Mouse (Mus musculus) forebrain, embryonic 13.5 days (tissue): ENCODE data around the gene Mybbp1a. TPM values are rescaled to one million over a fixed set of nuclear protein-coding genes. Genes with fewer than 3 reads are reported as not detected.

ENCODE experiments used
- ATAC-seq: fragments of 200-750 bp; cut with Nextera tagmentation; 2 replicates; pipeline ENCODE4 v1.8.0; 2017
- H3K27ac ChIP-seq: fragments of 300-500 bp; sonication (generic); 2 replicates; pipeline ENCODE4 v1.5.1; 2015; ENCODE audit warnings: inconsistent platforms, mild to moderate bottlenecking, moderate library complexity
- H3K27me3 ChIP-seq: fragments of 300-500 bp; sonication (generic); 2 replicates; pipeline ENCODE4 v1.6.1; 2015; ENCODE audit warnings: mild to moderate bottlenecking, inconsistent platforms
- H3K36me3 ChIP-seq: fragments of 300-500 bp; sonication (generic); 2 replicates; pipeline ENCODE4 v1.6.1; 2015; ENCODE audit warnings: mild to moderate bottlenecking, inconsistent platforms; ENCODE audit not compliant: poor library complexity, severe bottlenecking
- H3K4me1 ChIP-seq: fragments of 300-500 bp; sonication (generic); 2 replicates; pipeline ENCODE4 v1.6.1; 2015; ENCODE audit warnings: inconsistent platforms
- H3K4me2 ChIP-seq: fragments of 300-500 bp; sonication (generic); 2 replicates; pipeline ENCODE4 v1.6.1; 2015; ENCODE audit warnings: inconsistent platforms, mild to moderate bottlenecking, moderate library complexity
- H3K4me3 ChIP-seq: fragments of 300-500 bp; sonication (generic); 2 replicates; pipeline ENCODE4 v1.5.1; 2015; ENCODE audit warnings: mild to moderate bottlenecking, inconsistent platforms
- H3K9ac ChIP-seq: fragments of 300-500 bp; sonication (generic); 2 replicates; pipeline ENCODE4 v1.6.1; 2015; ENCODE audit warnings: mild to moderate bottlenecking, inconsistent platforms
- H3K9me3 ChIP-seq: fragments of 300-500 bp; sonication (generic); replicated peaks from 2 replicates; pipeline ENCODE4 v1.6.1; 2016; ENCODE audit warnings: inconsistent platforms
- WGBS: fragments of 180-500 bp; shearing (Covaris S2); methylation state at CpG from one replicate; pipeline ENCODE4 v1.1.7; 2015; 5-methylcytosine and 5-hydroxymethylcytosine counted together
- polyA plus RNA-seq: library from polyadenylated mRNA; unstranded; fragments of >200 nt; fragmentation: Nextera tagmentation; extraction: Ambion mirVana; gene quantifications from 2 replicates; pipeline ENCODE4 v1.2.1, GENCODE M21; 2015

The Mybbp1a gene
- polyA plus RNA-seq, 1 experiment from 2014 or later: 111 TPM

DNA sequence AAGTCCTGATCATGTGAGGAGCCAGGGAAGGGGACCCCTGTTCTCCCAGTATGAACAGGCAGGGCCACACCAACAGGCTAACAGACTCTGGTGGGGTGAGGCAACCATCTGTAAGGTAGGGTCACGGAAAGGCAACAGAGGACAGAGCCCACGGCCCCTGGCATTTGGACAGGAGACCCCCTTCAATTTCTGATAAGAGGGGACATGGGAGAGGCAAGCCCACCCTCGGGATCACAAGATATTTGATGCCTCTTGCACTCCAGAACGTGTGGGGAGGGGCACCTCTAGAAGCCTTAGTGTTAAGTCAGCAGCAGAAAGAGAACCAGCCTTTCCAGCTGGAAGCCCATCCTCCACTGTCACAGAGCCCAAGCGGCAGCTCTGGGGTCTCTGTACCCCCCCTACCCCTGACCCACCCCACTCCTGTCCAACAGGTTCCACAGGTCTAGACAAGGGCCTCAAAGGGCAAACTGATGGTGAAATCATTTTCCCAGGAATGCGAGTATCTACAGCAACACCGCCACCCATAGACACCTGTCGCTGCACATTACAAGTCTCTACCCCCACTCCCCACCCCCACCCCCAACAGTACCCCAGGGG, 35.0 kb upstream of the Mybbp1a start:
- Histone ChIP-seq H3K36me3 (no peaks in the 10 kb centered on the region), H3K4me2 (no peak overlapping the region), H3K27me3 (peaks cover 27% of the 10 kb centered on the region), H3K9ac (no peak overlapping the region), H3K4me1 (peaks cover 8% of the 10 kb centered on the region), H3K4me3 (no peak overlapping the region), H3K27ac (no peak overlapping the region), H3K9me3 (no peaks in the 10 kb centered on the region)
- WGBS: 66% methylated on average over 8 of the region's 8 CpGs
- ATAC-seq: no peak

DNA sequence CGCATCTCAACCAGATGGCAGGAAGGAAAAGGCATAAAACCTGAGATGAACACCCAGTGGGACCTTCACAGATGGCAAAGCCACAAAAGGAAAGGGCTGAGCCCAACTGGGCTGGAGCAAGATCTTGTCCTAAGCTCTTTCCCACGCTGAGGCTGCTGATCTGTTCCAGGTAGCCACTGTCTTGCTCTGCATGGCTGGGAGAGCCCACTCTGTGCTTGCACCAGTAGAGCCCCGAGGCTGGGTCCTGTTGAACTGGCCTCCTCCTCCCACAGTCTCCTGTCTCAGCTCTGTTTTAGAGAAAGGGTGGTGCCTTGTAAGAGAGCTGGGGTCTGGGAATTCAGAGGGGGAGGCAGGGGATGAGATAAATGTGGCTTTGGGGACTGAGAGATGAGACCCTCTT, 34.1 kb upstream of the Mybbp1a start:
- Histone ChIP-seq H3K4me1 (peaks cover 15% of the 10 kb centered on the region), H3K27me3 (peaks cover 36% of the 10 kb centered on the region), H3K4me3 (no peak overlapping the region), H3K9me3 (no peaks in the 10 kb centered on the region), H3K4me2 (no peak overlapping the region), H3K9ac (no peak overlapping the region), H3K27ac (no peak overlapping the region), H3K36me3 (no peaks in the 10 kb centered on the region)
- ATAC-seq: no peak
- 20% methylated on average over 3 of the region's 3 CpGs for WGBS

DNA sequence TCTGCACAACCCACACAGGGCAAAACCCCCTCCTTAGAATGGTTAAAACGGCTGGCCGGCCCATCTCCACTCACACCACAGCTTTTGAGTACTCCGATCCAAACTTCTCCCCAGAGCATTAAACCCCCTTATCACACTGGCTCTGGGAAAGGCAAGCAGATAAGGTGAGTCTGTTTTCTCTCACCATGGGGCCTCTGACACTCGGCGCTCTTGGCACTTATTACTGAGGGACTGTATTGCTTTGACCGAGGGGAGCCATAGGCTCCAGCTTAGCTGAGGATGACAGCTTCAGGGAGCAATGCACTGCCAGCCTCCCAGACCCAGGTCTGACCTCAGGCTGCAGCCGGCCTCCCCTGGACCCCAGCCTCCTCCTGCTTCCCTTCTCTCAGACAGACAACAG, 33.6 kb upstream of the Mybbp1a start:
- no peak overlapping the region for H3K9ac ChIP-seq
- H3K4me2 ChIP-seq: no peak overlapping the region
- no peak overlapping the region for H3K27ac ChIP-seq
- H3K9me3 ChIP-seq: no peaks in the 10 kb centered on the region
- no peak for ATAC-seq
- no peak overlapping the region for H3K4me3 ChIP-seq
- H3K27me3 ChIP-seq: peaks cover 36% of the 10 kb centered on the region
- peaks cover 15% of the 10 kb centered on the region for H3K4me1 ChIP-seq
- H3K36me3 ChIP-seq: no peaks in the 10 kb centered on the region
- 23% methylated on average over 7 of the region's 7 CpGs for WGBS

DNA sequence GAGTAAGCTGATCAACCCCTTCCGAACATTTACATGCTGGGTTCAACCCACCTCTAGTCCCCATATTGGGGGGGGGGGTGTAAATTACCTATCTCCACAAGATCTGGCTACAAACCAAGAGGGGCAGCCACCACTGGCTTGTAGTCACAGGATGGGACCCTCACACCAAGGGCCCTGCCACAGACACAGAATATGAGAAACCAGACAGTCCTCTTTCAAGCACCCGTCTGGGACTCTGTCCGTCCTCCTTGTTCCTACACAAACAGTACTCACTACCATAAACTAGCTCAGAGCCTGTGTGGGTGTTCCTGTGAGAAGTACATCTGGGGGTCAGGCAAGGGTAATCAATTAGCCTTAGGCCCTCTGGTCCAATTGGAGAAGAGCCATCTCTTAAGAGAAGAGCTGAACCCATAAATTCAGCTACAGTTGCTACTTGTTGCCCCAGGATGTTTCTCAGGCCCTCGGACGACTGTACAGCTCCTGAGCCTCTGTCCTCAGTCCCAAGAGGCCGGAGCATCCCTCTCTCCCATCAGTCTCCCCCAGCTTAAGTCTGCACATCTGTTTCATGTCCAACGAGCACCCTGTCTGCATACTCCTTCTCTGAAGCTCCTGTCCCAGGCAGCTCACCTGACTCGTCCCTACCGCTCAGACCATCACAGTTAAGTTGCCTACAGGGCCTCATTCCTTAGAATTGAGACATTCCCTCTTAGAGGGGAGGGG, 32.5 kb upstream of the Mybbp1a start:
- WGBS: 68% methylated on average over 9 of the region's 9 CpGs
- H3K9me3 ChIP-seq: no peaks in the 10 kb centered on the region
- H3K36me3 ChIP-seq: no peaks in the 10 kb centered on the region
- H3K9ac ChIP-seq: no peak overlapping the region
- H3K4me3 ChIP-seq: no peak overlapping the region
- H3K4me2 ChIP-seq: no peak overlapping the region
- no peak for ATAC-seq
- H3K4me1 ChIP-seq: peaks cover 15% of the 10 kb centered on the region
- peaks cover 39% of the 10 kb centered on the region for H3K27me3 ChIP-seq
- H3K27ac ChIP-seq: no peak overlapping the region

DNA sequence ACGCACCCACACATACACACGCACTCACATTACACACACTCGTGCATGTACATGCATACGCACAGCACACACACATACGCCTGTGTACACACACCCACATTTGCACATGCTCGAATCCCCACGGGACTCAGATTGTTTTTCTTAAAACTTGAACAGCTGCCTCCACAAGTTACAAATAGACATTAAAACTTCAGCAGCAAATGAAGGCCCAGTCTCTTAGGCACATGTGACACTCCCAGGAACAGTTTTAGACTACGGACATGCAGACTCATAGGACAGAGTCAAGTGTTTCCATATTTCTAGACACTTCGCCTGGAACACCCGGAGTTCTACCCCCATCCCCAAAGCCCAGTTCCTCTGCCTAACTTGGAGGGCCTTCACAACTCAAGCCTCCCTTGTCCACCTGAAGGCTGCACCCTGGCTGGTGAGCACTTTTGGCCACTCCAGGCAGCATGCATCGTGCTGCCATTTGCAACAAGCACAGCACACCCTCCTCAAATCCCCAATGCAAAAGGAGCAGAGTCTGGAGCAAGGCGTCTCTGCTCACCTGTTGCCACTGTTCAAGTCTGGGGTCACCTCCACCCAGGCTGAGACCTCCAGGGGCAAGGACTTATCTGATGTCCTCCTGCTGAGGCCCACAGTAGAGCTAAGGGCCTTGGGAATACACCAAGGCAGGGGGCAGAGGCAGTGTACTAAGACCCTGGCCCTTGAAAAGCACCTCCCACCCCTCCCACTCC, 31.3 kb upstream of the Mybbp1a start:
- Histone ChIP-seq H3K9ac (no peak overlapping the region), H3K27me3 (peaks cover 38% of the 10 kb centered on the region), H3K9me3 (no peaks in the 10 kb centered on the region), H3K4me1 (peaks cover 15% of the 10 kb centered on the region), H3K4me3 (no peak overlapping the region), H3K36me3 (no peaks in the 10 kb centered on the region), H3K4me2 (no peak overlapping the region), H3K27ac (no peak overlapping the region)
- 80% methylated on average over 12 of the region's 12 CpGs for WGBS
- no peak for ATAC-seq

DNA sequence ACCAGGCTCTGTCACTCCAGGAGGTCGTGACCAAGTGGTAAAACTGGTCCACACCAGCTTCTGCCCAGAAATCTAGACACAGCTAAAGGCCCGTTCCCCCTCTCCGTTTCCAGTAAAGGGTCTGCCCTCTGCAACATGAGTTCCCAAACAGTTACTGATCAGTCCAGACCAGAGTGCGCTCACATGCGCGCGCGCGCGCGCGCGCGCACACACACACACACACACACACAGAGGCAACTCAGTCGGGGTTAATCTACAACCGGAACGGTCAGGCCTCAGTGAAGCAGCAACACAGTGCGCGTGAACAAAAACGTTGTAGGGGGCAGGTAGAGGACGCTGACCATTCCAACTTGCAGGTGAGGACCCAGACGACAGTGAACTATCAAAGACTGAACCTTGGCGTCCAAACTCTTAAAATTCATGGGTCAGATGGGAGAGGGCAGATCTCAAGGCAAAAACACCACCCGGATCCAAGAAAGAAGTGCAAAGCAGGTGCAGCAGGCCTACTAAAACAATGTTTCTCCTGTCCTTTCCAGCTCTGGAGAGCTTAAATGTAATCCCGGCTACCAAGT, 30.5 kb upstream of the Mybbp1a start:
- Histone ChIP-seq H3K4me1 (peaks cover 15% of the 10 kb centered on the region), H3K27me3 (peaks cover 35% of the 10 kb centered on the region), H3K27ac (no peak overlapping the region), H3K4me3 (peak overlapping the region; percentile 58), H3K9me3 (no peaks in the 10 kb centered on the region), H3K36me3 (no peaks in the 10 kb centered on the region), H3K4me2 (peak overlapping the region; percentile 99), H3K9ac (peak overlapping the region; percentile 68; the same call in 1 of the 2 replicates)
- no peak for ATAC-seq
- 0% methylated on average over 25 of the region's 25 CpGs for WGBS

DNA sequence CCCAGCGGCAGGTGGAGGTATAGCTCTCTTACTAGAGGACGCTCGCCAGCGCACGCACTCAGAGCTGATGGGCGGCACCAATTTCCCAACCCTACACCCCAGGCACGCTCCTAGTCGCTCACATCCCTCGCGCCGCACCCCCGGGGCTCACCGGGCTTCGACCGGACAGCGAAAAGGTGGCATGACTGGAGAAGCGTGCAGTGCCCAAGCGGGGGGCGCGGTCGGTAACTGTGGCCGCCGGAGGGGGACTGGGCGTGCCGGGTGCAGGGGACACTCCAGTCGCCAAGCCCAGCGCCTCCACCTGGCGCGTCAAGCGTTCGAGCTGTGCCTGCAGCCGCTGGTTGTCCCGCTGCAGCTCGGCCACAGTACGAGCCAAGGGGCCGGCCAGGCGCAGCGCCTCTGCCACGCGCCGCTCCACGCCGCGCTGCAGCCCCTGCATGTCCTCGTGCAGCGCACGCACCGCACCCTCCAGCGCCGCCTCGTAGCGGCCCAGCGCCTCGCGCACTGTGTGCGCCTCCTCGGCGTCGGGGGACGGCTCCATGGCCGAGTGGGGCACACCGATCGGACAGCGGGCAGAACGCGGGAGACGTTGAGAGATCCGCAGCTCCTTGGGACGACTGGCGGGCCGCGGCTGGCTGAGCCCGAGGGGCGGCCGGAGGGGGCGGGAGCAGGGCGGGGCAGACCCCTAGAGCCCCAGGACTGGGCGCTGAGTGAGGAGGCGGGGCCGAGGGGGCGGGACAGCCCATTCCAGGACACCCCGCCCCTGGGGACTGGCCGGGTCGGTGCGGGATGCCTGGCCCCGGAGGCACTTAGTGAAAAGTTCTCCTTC, 29.8 kb upstream of the Mybbp1a start, which contains the start of gene Smtnl2:
Gene Smtnl2, minus strand, starts transcription at position 621 of the 829 bp plus-strand sequence.
- no peaks in the 10 kb centered on the region for H3K36me3 ChIP-seq
- H3K27ac ChIP-seq: no peak within 1 kb of the TSS
- peak within 1 kb of the TSS; percentile 58 for H3K4me3 ChIP-seq
- no peaks in the 10 kb centered on the region for H3K9me3 ChIP-seq
- peak; percentile 91 for ATAC-seq
- H3K27me3 ChIP-seq: peaks cover 35% of the 10 kb centered on the region
- H3K9ac ChIP-seq: peak within 1 kb of the TSS; percentile 68
- WGBS: under 1% methylated on average over 83 of the region's 86 CpGs
- peak within 1 kb of the TSS; percentile 99 for H3K4me2 ChIP-seq
- peaks cover 15% of the 10 kb centered on the region for H3K4me1 ChIP-seq

DNA sequence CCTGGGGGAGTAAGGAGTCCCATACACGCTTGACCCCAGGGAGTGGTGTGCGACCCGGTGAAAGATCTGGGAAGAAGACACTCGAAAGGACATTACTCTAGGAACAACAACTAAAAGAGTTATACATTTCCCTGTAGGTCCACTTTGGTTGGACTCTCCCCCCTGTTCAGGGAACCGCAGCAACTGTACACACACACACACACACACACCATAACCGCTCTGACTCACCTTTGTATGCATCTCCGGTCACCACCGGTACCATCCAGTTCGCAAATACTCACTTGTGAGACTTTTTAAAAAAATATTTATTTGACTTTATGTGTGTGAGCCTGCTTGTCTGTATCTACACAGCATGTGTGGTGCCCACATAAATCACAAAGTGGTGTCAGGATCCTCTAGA, 29.2 kb upstream of the Mybbp1a start:
- H3K4me2 ChIP-seq: peak overlapping the region; percentile 99
- H3K9me3 ChIP-seq: no peaks in the 10 kb centered on the region
- ATAC-seq: no peak
- H3K27me3 ChIP-seq: peaks cover 35% of the 10 kb centered on the region
- peak overlapping the region; percentile 68 for H3K9ac ChIP-seq
- WGBS: 31% methylated on average over 9 of the region's 9 CpGs
- H3K4me1 ChIP-seq: peaks cover 15% of the 10 kb centered on the region
- no peaks in the 10 kb centered on the region for H3K36me3 ChIP-seq
- no peak overlapping the region for H3K27ac ChIP-seq
- H3K4me3 ChIP-seq: peak overlapping the region; percentile 58

DNA sequence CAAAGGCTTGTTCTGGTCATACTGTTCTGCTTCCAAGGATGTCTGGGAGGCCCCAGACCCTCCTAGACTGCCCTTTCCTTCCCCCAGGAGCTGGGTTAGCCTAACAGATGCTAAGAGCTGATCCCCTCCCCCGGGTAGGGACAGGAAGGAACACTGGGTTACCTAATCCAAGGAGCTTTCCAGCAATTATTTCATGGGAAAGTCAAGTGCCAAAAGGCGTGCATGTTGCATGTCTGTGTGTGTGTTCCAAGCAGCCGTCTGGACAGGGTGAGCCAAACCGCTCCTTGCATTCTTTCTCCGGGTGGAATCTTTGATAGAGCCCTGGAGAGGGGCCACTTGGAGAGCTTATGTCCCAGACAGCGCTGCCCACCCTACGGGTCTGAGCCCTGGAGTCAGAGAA, 28.1 kb upstream of the Mybbp1a start:
- peaks cover 20% of the 10 kb centered on the region for H3K4me1 ChIP-seq
- 83% methylated on average over 7 of the region's 7 CpGs for WGBS
- H3K4me3 ChIP-seq: no peak overlapping the region
- H3K27me3 ChIP-seq: peaks cover 35% of the 10 kb centered on the region
- H3K9ac ChIP-seq: no peak overlapping the region
- H3K9me3 ChIP-seq: no peaks in the 10 kb centered on the region
- H3K27ac ChIP-seq: no peak overlapping the region
- ATAC-seq: no peak
- no peaks in the 10 kb centered on the region for H3K36me3 ChIP-seq
- no peak overlapping the region for H3K4me2 ChIP-seq

DNA sequence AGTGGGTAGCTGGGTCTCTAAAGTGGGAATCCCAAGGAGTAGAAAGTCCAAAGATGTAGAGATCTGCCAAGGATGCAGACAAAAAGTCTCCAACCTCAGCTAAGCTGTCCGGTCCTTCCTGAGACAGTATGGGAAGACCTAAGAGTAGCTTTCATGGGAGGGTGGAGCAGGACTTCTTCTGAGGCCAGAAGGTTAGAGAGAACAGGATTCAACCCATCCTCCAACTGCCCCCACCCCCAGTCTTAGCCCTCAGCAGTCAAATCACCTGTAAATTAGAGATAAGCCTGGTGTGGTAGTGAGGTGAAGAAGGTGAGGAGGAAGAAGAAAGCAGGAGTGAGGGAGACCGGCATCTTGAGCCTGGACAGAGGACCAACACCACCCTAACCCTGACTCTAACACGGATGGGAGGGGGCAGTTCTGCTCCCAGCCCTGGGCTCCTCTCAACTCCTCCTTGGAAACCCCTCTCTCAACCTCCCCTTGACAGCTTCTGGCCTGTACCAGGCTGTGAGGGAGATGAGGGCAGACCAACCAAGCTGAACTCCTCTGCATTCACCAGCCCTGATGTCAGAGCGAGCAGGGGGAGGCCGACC, 27.5 kb upstream of the Mybbp1a start:
- H3K4me2 ChIP-seq: no peak overlapping the region
- peaks cover 20% of the 10 kb centered on the region for H3K4me1 ChIP-seq
- no peak for ATAC-seq
- peaks cover 30% of the 10 kb centered on the region for H3K27me3 ChIP-seq
- no peaks in the 10 kb centered on the region for H3K9me3 ChIP-seq
- no peak overlapping the region for H3K9ac ChIP-seq
- H3K27ac ChIP-seq: no peak overlapping the region
- no peaks in the 10 kb centered on the region for H3K36me3 ChIP-seq
- 67% methylated on average over 5 of the region's 5 CpGs for WGBS
- no peak overlapping the region for H3K4me3 ChIP-seq

DNA sequence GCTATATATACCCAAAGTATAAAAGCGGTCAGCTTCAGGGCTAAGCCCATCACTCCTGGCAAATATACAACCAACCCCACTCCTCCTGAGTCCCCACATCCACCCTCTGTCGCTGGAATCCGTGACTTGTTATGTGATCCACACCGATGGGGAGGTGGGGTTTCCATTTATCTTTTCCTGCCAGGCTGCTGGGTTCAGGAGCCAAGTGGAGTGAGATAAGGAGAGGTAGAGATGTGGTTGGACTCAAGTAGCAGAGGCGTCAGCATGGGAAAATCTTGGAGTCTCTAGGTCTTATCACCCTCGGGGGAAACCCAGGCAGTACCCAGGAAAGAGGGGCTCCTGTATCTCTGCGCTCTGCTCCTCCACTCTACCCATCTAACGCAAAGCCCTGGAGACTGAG, 26.0 kb upstream of the Mybbp1a start:
- Histone ChIP-seq H3K27me3 (peaks cover 21% of the 10 kb centered on the region), H3K27ac (no peak overlapping the region), H3K9me3 (no peaks in the 10 kb centered on the region), H3K4me1 (peaks cover 20% of the 10 kb centered on the region), H3K9ac (no peak overlapping the region), H3K4me3 (no peak overlapping the region), H3K4me2 (no peak overlapping the region), H3K36me3 (no peaks in the 10 kb centered on the region)
- no peak for ATAC-seq
- 87% methylated on average over 8 of the region's 8 CpGs for WGBS
